In genomic region chr15:80098809-80099208, GRCm38 (mm10) we compare ENCODE assay signal across 9 mouse cellular contexts. TPM values are rescaled to one million over a fixed set of nuclear protein-coding genes. Genes with fewer than 3 reads are reported as not detected.
DNase-seq lines count a peak whose midpoint lies in the region; ATAC-seq and TF ChIP-seq lines count a peak whose summit lies in the region.
"Had no signal": no experiment of that assay in that cellular context is flagged by ENCODE, and none has a peak within 500 bp of the region (broad histone marks: within the 10 kb centered on the region; RNA-seq: fewer than 3 reads in every experiment).

No protein-coding gene starts in this region.

- no peak for DNase-seq in frontal cortex, postnatal 10 days (ENCODE audit: low spot score in 2 of 2)
- peak; percentile 73 for DNase-seq in midbrain, embryonic 11.5 days (ENCODE audit: low spot score, missing footprints)
- DNase-seq in lung, postnatal 10 days = no peak
- no peak for DNase-seq in kidney, postnatal 14 days
- DNase-seq: heart, postnatal 14 days had no signal

- no peaks in the 10 kb centered on the region for H3K9me3 ChIP-seq in midbrain, embryonic 11.5 days (ENCODE audit: control insufficient read depth, low read length)
- no peaks in the 10 kb centered on the region for H3K9me3 ChIP-seq in midbrain, embryonic 13.5 days

- H3K4me3 ChIP-seq in midbrain, embryonic 11.5 days (ENCODE audit: low read depth, low read length) = no peak overlapping the region
- H3K4me3 ChIP-seq in midbrain, embryonic 13.5 days (replicated peaks) = no peak overlapping the region
- H3K4me3 ChIP-seq in cortical plate, adult 2 months (ENCODE audit: insufficient read depth, low read length) = no peak overlapping the region
- no peak overlapping the region for H3K4me3 ChIP-seq in myocyte

- H3K9ac ChIP-seq in midbrain, embryonic 11.5 days (ENCODE audit: low read length) = no peak overlapping the region
- no peak overlapping the region for H3K9ac ChIP-seq in midbrain, embryonic 13.5 days (replicated peaks)

- 39% methylated on average over 9 of the region's 9 CpGs for WGBS in midbrain, embryonic 11.5 days
- WGBS in midbrain, embryonic 13.5 days = 37% methylated on average over 9 of the region's 9 CpGs

- peak; percentile 29; the same call in 1 of the 2 replicates for ATAC-seq in frontal cortex, adult (ENCODE audit: low TSS enrichment)
- ATAC-seq in midbrain, embryonic 11.5 days (ENCODE audit: low FRiP score) = no peak
- no peak for ATAC-seq in midbrain, embryonic 13.5 days

- H3K27me3 ChIP-seq in midbrain, embryonic 11.5 days (ENCODE audit: control insufficient read depth, insufficient read depth, low read length) = no peaks in the 10 kb centered on the region
- peaks cover 11% of the 10 kb centered on the region; the same call in 1 of the 2 replicates for H3K27me3 ChIP-seq in midbrain, embryonic 13.5 days
- no peaks in the 10 kb centered on the region for H3K27me3 ChIP-seq in myocyte (ENCODE audit: control insufficient read depth, insufficient read depth, insufficient read length)

- H3ac ChIP-seq in myocyte (ENCODE audit: control insufficient read depth, insufficient read length) = no peak overlapping the region

- H3K4me1 ChIP-seq in midbrain, embryonic 11.5 days (ENCODE audit: control insufficient read depth, insufficient read depth, low read length) = peaks cover 6% of the 10 kb centered on the region
- peaks cover 32% of the 10 kb centered on the region for H3K4me1 ChIP-seq in midbrain, embryonic 13.5 days (replicated peaks)
- H3K4me1 ChIP-seq in cortical plate, adult 2 months (ENCODE audit: control insufficient read depth, insufficient read depth, low read length) = peaks cover 19% of the 10 kb centered on the region

- H3K36me3 ChIP-seq in midbrain, embryonic 11.5 days (ENCODE audit: control insufficient read depth, insufficient read depth, low read length) = no peaks in the 10 kb centered on the region
- no peaks in the 10 kb centered on the region for H3K36me3 ChIP-seq in midbrain, embryonic 13.5 days
- H3K36me3 ChIP-seq in myocyte (ENCODE audit: control insufficient read depth, insufficient read depth) = no peaks in the 10 kb centered on the region

- no peak overlapping the region for H3K27ac ChIP-seq in midbrain, embryonic 11.5 days (ENCODE audit: low read depth, low read length)
- H3K27ac ChIP-seq in midbrain, embryonic 13.5 days = no peak overlapping the region
- peak overlapping the region; percentile 41 for H3K27ac ChIP-seq in cortical plate, adult 2 months (ENCODE audit: insufficient read depth, low read length)

- no peak for TF ChIP-seq POLR2A in cortical plate, adult 2 months (IDR thresholded peaks at IDR 0.05; ENCODE audit: extremely low read depth, insufficient read depth, low read length)
- peak; percentile 57 for TF ChIP-seq POLR2A in myocyte (IDR thresholded peaks at IDR 0.05; ENCODE audit: insufficient read length, low read depth)

- H3K79me2 ChIP-seq in myocyte (ENCODE audit: control insufficient read depth, insufficient read depth) = no peaks in the 10 kb centered on the region

- no peak for TF ChIP-seq CTCF in cortical plate, adult 2 months (IDR thresholded peaks at IDR 0.05; ENCODE audit: extremely low read depth, insufficient read depth, low read length)

- no peak overlapping the region for H3K4me2 ChIP-seq in midbrain, embryonic 11.5 days
- H3K4me2 ChIP-seq in midbrain, embryonic 13.5 days (replicated peaks) = no peak overlapping the region
- H3K4me2 ChIP-seq in myocyte (ENCODE audit: low read depth) = peak overlapping the region; percentile 63

TF ChIP-seq in myocyte, 11 proteins besides CTCF, POLR2A, EP300 and RAD21:
- peak in 2 of 3 experiments; percentile 26 to 76 for TF ChIP-seq MYOD1 (IDR thresholded peaks at IDR 0.05; ENCODE audit: control insufficient read depth in 1 of 3, insufficient read length in 2 of 3, low read depth in 2 of 3)
- TF ChIP-seq MYOG (IDR thresholded peaks at IDR 0.05; ENCODE audit: control insufficient read depth in 1 of 3, insufficient read depth in 1 of 3, insufficient read length in 2 of 3, low read depth in 2 of 3) = peak in 1 of 3 experiments; percentile 42
- TF ChIP-seq MAX (IDR thresholded peaks at IDR 0.05; ENCODE audit: low read depth) = no peak
- TF ChIP-seq USF1 (IDR thresholded peaks at IDR 0.05; ENCODE audit: low read depth) = peak; percentile 75
- peak; percentile 17 for TF ChIP-seq TCF12 (IDR thresholded peaks at IDR 0.05; ENCODE audit: insufficient read depth, poor library complexity, severe bottlenecking)
- peak; percentile 36 for TF ChIP-seq POLR2AphosphoS2 (IDR thresholded peaks at IDR 0.05; ENCODE audit: insufficient read length, low read depth)

RNA-seq across cellular contexts. Expression of gene Rpl3, which starts 7.1 kb away (rescaled TPM):
- polyA plus RNA-seq in midbrain, embryonic 11.5 days (2014; fragmentation: Nextera tagmentation; extraction: Ambion mirVana) = 1,032 and 1,053 TPM in 2 replicates
- 608 and 612 TPM in 2 replicates for polyA plus RNA-seq in midbrain, embryonic 13.5 days (2015; fragmentation: Nextera tagmentation; extraction: Ambion mirVana)
- 680 and 714 TPM in 2 replicates for polyA plus RNA-seq in cortical plate, adult 2 months (2012; rRNA removed)
- polyA plus RNA-seq in myocyte (2012; fragmentation: generic; extraction: Trizol) = 1,089 TPM

RNA-seq across cellular contexts. Expression of gene Syngr1, which starts 7.7 kb away (rescaled TPM):
- polyA plus RNA-seq in midbrain, embryonic 11.5 days (2014; fragmentation: Nextera tagmentation; extraction: Ambion mirVana) = 6.2 and 7.4 TPM in 2 replicates
- polyA plus RNA-seq in midbrain, embryonic 13.5 days (2015; fragmentation: Nextera tagmentation; extraction: Ambion mirVana) = 20.6 and 26.2 TPM in 2 replicates
- polyA plus RNA-seq in cortical plate, adult 2 months (2012; rRNA removed) = 354 and 372 TPM in 2 replicates
- 54.7 TPM for polyA plus RNA-seq in myocyte (2012; fragmentation: generic; extraction: Trizol)

RNA-seq across cellular contexts. Expression of gene Tab1, which starts 34.1 kb away (rescaled TPM):
- polyA plus RNA-seq in midbrain, embryonic 11.5 days (2014; fragmentation: Nextera tagmentation; extraction: Ambion mirVana) = 24.9 and 29.4 TPM in 2 replicates
- 41.1 and 43.0 TPM in 2 replicates for polyA plus RNA-seq in midbrain, embryonic 13.5 days (2015; fragmentation: Nextera tagmentation; extraction: Ambion mirVana)
- 33.6 and 33.8 TPM in 2 replicates for polyA plus RNA-seq in cortical plate, adult 2 months (2012; rRNA removed)
- polyA plus RNA-seq in myocyte (2012; fragmentation: generic; extraction: Trizol) = 33.3 TPM
